Mouse (Mus musculus): ENCODE results near the gene Ces1d. TPM values are rescaled to one million over a fixed set of nuclear protein-coding genes. Genes with fewer than 3 reads are reported as not detected.
"Not testable (repeated sequence)": the region's sequence is repeated elsewhere in the genome, so short reads cannot be mapped to it uniquely, and the experiment has no call there.

The Ces1d gene
- polyA plus RNA-seq, 1 experiment from 2014 or later = 1.7 TPM

DNA sequence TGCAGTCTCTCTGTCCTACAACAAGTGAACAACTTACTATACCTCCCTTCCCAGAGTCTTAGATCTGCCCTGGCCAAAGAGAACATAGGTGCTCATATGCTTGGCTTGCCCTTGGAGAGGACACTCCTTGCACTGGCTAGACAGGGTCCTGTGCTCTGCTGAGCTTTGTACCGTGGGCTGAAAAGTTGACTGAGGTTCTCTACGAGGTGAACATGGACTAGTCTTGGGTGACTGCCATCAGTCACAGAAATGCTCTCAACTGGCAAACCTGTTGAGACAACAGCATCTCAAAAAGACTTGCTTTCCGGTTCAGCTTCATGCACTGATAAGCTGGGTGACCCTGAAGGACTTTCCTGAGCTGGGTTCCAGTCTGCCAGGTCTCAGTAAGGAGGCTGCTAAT lies 24.3 kb upstream of the Ces1d start:
- Histone ChIP-seq H3K27me3 (ENCODE audit: control insufficient read depth, insufficient read depth, low read length) (no peaks in the 10 kb centered on the region), H3K9me3 (replicated peaks; ENCODE audit: control insufficient read depth, low read length) (no peaks in the 10 kb centered on the region), H3K4me2 (ENCODE audit: low read depth, low read length) (no peak overlapping the region), H3K4me3 (ENCODE audit: low read length) (no peak overlapping the region), H3K9ac (ENCODE audit: low read length) (no peak overlapping the region), H3K4me1 (ENCODE audit: control insufficient read depth, insufficient read depth, low read length) (peaks cover 16% of the 10 kb centered on the region), H3K36me3 (ENCODE audit: control insufficient read depth, insufficient read depth) (no peaks in the 10 kb centered on the region), H3K27ac (ENCODE audit: low read length) (no peak overlapping the region)
- ATAC-seq (replicated peaks; ENCODE audit: extremely low read depth, insufficient read depth, low FRiP score) = no peak
- WGBS = 57% methylated on average over 3 of the region's 3 CpGs

DNA sequence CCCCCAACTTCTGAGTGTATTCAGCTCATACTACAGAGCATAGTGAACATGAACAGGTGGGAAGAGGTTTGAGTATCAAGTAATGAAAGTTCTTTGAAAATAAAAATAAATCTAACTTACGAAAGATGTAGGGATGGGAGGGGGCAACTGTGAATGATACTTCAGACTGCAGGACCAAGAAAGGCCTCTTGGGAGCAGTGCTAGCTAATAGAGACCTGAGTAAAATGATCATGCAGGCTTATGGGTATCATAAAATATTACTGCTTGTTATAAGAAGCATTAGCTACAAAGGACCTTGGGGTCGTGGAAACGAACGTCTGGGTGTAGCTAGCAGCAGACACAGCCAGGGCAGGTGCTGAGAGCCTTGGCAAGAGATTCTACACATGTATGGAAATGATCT lies 20.2 kb upstream of the Ces1d start:
- Histone ChIP-seq H3K4me2 (ENCODE audit: low read depth, low read length) (no peak overlapping the region), H3K9me3 (replicated peaks; ENCODE audit: control insufficient read depth, low read length) (no peaks in the 10 kb centered on the region), H3K27ac (ENCODE audit: low read length) (peak overlapping the region; percentile 91), H3K9ac (ENCODE audit: low read length) (peak overlapping the region; percentile 25), H3K27me3 (ENCODE audit: control insufficient read depth, insufficient read depth, low read length) (no peaks in the 10 kb centered on the region), H3K4me3 (ENCODE audit: low read length) (no peak overlapping the region), H3K36me3 (ENCODE audit: control insufficient read depth, insufficient read depth) (no peaks in the 10 kb centered on the region), H3K4me1 (ENCODE audit: control insufficient read depth, insufficient read depth, low read length) (peaks cover 16% of the 10 kb centered on the region)
- WGBS = 52% methylated on average over 4 of the region's 4 CpGs
- ATAC-seq (replicated peaks; ENCODE audit: extremely low read depth, insufficient read depth, low FRiP score) = 0 out of 2 replicates have a peak, but pooled peaks have one; percentile 44

DNA sequence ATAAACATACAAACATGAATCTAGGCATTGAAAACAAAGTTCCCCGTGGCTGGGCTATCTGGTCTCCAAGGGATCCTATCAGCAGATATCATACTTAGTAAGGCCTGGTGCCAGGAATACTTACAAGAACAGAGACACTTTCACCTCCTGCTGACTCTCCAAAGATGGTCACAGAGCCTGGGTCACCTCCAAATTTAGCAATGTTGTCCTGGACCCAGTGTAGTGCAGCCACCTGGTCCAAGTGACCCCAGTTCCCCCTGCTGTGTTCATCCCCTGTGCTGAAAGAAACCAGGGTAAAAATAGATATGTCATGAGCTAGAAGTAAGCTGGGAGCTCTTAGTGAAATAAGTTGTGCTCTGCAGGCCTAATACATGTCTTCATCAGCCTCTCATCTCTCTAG lies 19.7 kb upstream of the Ces1d start:
- Histone ChIP-seq H3K27me3 (ENCODE audit: control insufficient read depth, insufficient read depth, low read length) (no peaks in the 10 kb centered on the region), H3K4me2 (ENCODE audit: low read depth, low read length) (no peak overlapping the region), H3K36me3 (ENCODE audit: control insufficient read depth, insufficient read depth) (no peaks in the 10 kb centered on the region), H3K9me3 (replicated peaks; ENCODE audit: control insufficient read depth, low read length) (no peaks in the 10 kb centered on the region), H3K4me3 (ENCODE audit: low read length) (no peak overlapping the region), H3K4me1 (ENCODE audit: control insufficient read depth, insufficient read depth, low read length) (peaks cover 16% of the 10 kb centered on the region), H3K27ac (ENCODE audit: low read length) (peak overlapping the region; percentile 91), H3K9ac (ENCODE audit: low read length) (peak overlapping the region; percentile 25; the same call in 1 of the 2 replicates)
- 19% methylated on average over 1 of the region's 1 CpGs for WGBS
- peak; percentile 94 for ATAC-seq (replicated peaks; ENCODE audit: extremely low read depth, insufficient read depth, low FRiP score)

DNA sequence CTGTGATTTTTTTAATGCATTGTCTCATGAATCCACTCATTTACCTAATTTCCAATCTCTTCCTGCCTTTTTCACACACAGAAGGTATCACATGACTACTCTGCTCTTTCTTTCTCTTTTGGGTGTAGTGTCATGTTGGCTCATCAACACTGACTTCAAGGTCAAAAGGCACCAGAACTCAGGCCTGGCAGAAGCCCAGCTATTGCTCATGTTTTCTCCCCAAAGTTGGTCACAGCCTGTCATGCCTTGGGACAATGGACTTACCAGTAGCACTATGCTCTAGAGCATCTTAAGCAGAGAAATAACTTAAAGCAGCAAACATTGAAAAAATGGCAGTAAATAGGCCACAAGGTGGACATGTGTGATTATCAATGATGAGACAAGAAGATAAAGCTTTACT lies 13.5 kb upstream of the Ces1d start:
- no peaks in the 10 kb centered on the region for H3K36me3 ChIP-seq (ENCODE audit: control insufficient read depth, insufficient read depth)
- no peak for ATAC-seq (replicated peaks; ENCODE audit: extremely low read depth, insufficient read depth, low FRiP score)
- no peak overlapping the region for H3K9ac ChIP-seq (ENCODE audit: low read length)
- H3K4me3 ChIP-seq (ENCODE audit: low read length) = no peak overlapping the region
- H3K4me2 ChIP-seq (ENCODE audit: low read depth, low read length) = no peak overlapping the region
- no peaks in the 10 kb centered on the region for H3K9me3 ChIP-seq (replicated peaks; ENCODE audit: control insufficient read depth, low read length)
- no peaks in the 10 kb centered on the region for H3K27me3 ChIP-seq (ENCODE audit: control insufficient read depth, insufficient read depth, low read length)
- H3K4me1 ChIP-seq (ENCODE audit: control insufficient read depth, insufficient read depth, low read length) = peaks cover 3% of the 10 kb centered on the region; the same call in 1 of the 2 replicates
- no peak overlapping the region for H3K27ac ChIP-seq (ENCODE audit: low read length)

DNA sequence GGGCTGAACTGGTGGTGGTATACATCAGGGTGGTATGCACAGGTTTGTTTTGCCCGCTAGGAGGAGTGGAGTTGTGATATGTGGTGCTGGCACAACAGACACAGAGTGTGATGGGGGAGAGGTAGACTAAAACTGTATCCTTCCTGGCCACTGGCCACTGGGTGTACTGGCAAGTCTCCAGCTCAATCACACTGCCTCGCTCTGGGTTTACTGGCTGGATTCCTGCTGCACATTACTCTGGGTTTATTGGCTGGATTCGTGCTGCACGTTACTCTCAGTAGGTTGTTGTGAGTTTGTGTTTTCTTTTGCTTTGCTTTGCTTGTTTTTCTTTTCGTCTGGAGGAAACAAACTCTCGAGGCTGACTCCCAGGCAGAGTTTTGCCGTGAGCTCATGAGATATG lies 1.5 kb upstream of the Ces1d start:
- not testable (repeated sequence) for H3K27me3 ChIP-seq (ENCODE audit: control insufficient read depth, insufficient read depth, low read length); H3K9ac ChIP-seq (ENCODE audit: low read length); H3K9me3 ChIP-seq (replicated peaks; ENCODE audit: control insufficient read depth, low read length); H3K4me1 ChIP-seq (ENCODE audit: control insufficient read depth, insufficient read depth, low read length); H3K36me3 ChIP-seq (ENCODE audit: control insufficient read depth, insufficient read depth); H3K4me3 ChIP-seq (ENCODE audit: low read length); H3K4me2 ChIP-seq (ENCODE audit: low read depth, low read length)
- H3K27ac ChIP-seq (ENCODE audit: low read length) = peak overlapping the region; percentile 70
- 33% methylated on average over 7 of the region's 7 CpGs for WGBS
- peak; percentile 88 for ATAC-seq (replicated peaks; ENCODE audit: extremely low read depth, insufficient read depth, low FRiP score)

DNA sequence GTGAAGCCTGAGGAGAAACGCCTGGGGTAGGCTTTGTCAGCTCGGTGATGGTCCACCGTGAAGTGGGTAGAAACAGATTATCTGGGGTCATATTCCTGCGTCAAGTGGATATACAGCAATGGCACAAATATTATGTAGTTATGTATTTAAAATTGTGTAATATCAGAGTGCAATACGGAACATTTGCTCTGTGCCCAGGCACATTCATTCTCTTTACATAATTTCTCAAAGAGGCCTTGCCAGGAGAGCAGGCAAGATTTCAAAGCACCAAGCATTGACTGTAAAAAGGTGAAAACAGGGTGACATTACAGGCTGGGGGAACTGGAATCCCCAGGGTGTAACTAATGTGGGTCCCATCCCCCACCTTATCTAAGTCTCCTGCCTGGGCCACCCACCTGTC lies 1.2 kb downstream of the Ces1d start:
- ATAC-seq (replicated peaks; ENCODE audit: extremely low read depth, insufficient read depth, low FRiP score) = no peak

DNA sequence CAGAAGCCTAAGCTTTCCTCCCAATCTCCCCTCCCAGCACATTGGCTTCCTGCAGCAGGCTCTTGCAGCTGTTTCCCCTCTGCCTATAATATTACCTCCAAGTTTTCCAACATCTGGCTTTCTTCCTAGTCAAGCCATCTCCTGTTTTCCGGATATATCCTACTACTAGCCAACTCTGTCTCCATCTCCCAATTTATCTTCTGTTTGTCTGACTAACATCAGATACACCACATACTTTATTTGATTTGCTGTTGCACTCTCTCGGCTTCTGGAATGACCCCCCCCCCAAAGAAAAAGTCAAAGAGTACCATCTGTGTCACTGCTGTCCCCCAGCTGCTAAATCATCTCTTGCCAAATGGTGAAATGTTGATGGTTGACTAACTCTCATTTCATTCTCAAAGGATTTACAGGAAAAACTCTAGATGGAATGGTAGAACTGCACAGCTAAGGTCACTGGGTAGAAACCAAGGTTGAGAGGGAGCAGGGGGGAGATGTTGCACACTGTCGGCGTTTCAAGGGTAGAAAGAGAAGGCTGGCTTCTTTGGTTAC lies 17.0 kb downstream of the Ces1d start:
- H3K9ac ChIP-seq (ENCODE audit: low read length) = no peak overlapping the region
- no peak overlapping the region for H3K4me3 ChIP-seq (ENCODE audit: low read length)
- H3K9me3 ChIP-seq (replicated peaks; ENCODE audit: control insufficient read depth, low read length) = no peaks in the 10 kb centered on the region
- H3K27ac ChIP-seq (ENCODE audit: low read length) = no peak overlapping the region
- ATAC-seq (replicated peaks; ENCODE audit: extremely low read depth, insufficient read depth, low FRiP score) = no peak
- no peaks in the 10 kb centered on the region for H3K27me3 ChIP-seq (ENCODE audit: control insufficient read depth, insufficient read depth, low read length)
- H3K4me1 ChIP-seq (ENCODE audit: control insufficient read depth, insufficient read depth, low read length) = peaks cover 3% of the 10 kb centered on the region; the same call in 1 of the 2 replicates
- 53% methylated on average over 4 of the region's 4 CpGs for WGBS
- no peak overlapping the region for H3K4me2 ChIP-seq (ENCODE audit: low read depth, low read length)
- no peaks in the 10 kb centered on the region for H3K36me3 ChIP-seq (ENCODE audit: control insufficient read depth, insufficient read depth)

More for the DNA sequence above, 1.2 kb downstream of the Ces1d start:
- H3K4me1 ChIP-seq (ENCODE audit: control insufficient read depth, insufficient read depth, low read length) = peaks cover 3% of the 10 kb centered on the region; the same call in 1 of the 2 replicates
- H3K4me2 ChIP-seq (ENCODE audit: low read depth, low read length) = no peak overlapping the region
- H3K27me3 ChIP-seq (ENCODE audit: control insufficient read depth, insufficient read depth, low read length) = no peaks in the 10 kb centered on the region
- no peaks in the 10 kb centered on the region for H3K9me3 ChIP-seq (replicated peaks; ENCODE audit: control insufficient read depth, low read length)
- no peaks in the 10 kb centered on the region for H3K36me3 ChIP-seq (ENCODE audit: control insufficient read depth, insufficient read depth)
- no peak overlapping the region for H3K9ac ChIP-seq (ENCODE audit: low read length)
- no peak overlapping the region for H3K4me3 ChIP-seq (ENCODE audit: low read length)
- WGBS = 81% methylated on average over 5 of the region's 5 CpGs
- no peak overlapping the region for H3K27ac ChIP-seq (ENCODE audit: low read length)

DNA sequence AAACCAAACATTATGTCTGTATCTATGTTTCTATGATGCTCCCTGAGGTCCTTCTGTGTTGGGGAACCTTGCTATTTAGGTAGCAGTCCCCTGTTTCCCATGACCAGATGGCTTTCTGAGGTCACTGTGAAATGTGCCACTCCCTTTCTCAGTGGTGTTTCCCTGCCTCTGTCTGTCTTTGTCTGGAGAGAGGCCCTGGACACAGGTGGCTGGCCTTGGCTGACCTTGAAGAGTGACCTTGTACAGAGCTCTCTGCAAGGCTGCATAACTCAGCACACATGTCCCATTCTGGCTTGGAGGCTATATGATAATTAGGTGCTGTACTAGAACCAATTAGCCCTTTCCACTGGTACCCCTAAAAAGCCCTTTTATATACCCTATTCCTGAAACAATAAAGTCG lies 21.0 kb downstream of the Ces1d start:
- H3K9me3 ChIP-seq (replicated peaks; ENCODE audit: control insufficient read depth, low read length) = no peaks in the 10 kb centered on the region
- peaks cover 11% of the 10 kb centered on the region for H3K4me1 ChIP-seq (ENCODE audit: control insufficient read depth, insufficient read depth, low read length)
- no peak overlapping the region for H3K27ac ChIP-seq (ENCODE audit: low read length)
- ATAC-seq (replicated peaks; ENCODE audit: extremely low read depth, insufficient read depth, low FRiP score) = no peak
- H3K4me2 ChIP-seq (ENCODE audit: low read depth, low read length) = no peak overlapping the region
- no peak overlapping the region for H3K9ac ChIP-seq (ENCODE audit: low read length)
- no peak overlapping the region for H3K4me3 ChIP-seq (ENCODE audit: low read length)
- WGBS = 71% methylated on average over 1 of the region's 1 CpGs
- no peaks in the 10 kb centered on the region for H3K36me3 ChIP-seq (ENCODE audit: control insufficient read depth, insufficient read depth)
- no peaks in the 10 kb centered on the region for H3K27me3 ChIP-seq (ENCODE audit: control insufficient read depth, insufficient read depth, low read length)

DNA sequence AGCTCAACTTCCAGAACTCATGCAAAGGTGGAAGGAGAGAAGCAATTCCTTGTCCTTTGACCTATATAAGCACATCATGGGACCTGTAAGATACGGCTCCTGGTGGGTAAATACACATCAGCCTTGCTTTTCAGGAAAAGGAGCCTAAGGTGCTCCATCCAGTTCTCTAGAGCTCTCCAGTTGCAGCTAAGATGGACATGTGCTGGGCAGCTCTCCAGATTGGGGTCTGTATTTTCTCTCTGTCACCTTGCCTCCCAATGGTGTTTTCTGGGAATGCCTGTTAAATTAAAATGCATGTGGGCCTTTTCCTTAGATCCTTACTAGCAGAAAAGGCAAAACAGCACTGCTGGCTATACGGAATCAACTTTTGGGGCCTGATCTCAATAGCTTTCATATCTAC lies 23.1 kb downstream of the Ces1d start:
- no peak overlapping the region for H3K4me3 ChIP-seq (ENCODE audit: low read length)
- no peak overlapping the region for H3K27ac ChIP-seq (ENCODE audit: low read length)
- no peaks in the 10 kb centered on the region for H3K36me3 ChIP-seq (ENCODE audit: control insufficient read depth, insufficient read depth)
- 51% methylated on average over 2 of the region's 2 CpGs for WGBS
- H3K4me2 ChIP-seq (ENCODE audit: low read depth, low read length) = no peak overlapping the region
- no peaks in the 10 kb centered on the region for H3K27me3 ChIP-seq (ENCODE audit: control insufficient read depth, insufficient read depth, low read length)
- H3K9me3 ChIP-seq (replicated peaks; ENCODE audit: control insufficient read depth, low read length) = no peaks in the 10 kb centered on the region
- H3K4me1 ChIP-seq (ENCODE audit: control insufficient read depth, insufficient read depth, low read length) = peaks cover 13% of the 10 kb centered on the region
- no peak for ATAC-seq (replicated peaks; ENCODE audit: extremely low read depth, insufficient read depth, low FRiP score)
- no peak overlapping the region for H3K9ac ChIP-seq (ENCODE audit: low read length)
